Mouse (Mus musculus) forebrain, embryonic 16.5 days (tissue): ENCODE measurements around the gene Tapbpl. TPM values are rescaled to one million over a fixed set of nuclear protein-coding genes. Genes with fewer than 3 reads are reported as not detected.

Source experiments
- ATAC-seq: fragments of 200-750 bp; cut with Nextera tagmentation; 2 replicates; pipeline ENCODE4 v1.8.0; 2017; ENCODE audit warnings: mild to moderate bottlenecking, moderate library complexity
- H3K27ac ChIP-seq: fragments of 300-500 bp; sonication (generic); 2 replicates; pipeline ENCODE4 v1.5.1; 2014; ENCODE audit warnings: low read length, control low read depth
- H3K27me3 ChIP-seq: fragments of 300-500 bp; sonication (generic); replicated peaks from 2 replicates; pipeline ENCODE4 v1.6.1; 2014; ENCODE audit warnings: low read length; ENCODE audit not compliant: control insufficient read depth, insufficient read depth
- H3K36me3 ChIP-seq: fragments of 300-500 bp; sonication (generic); 2 replicates; pipeline ENCODE4 v1.6.1; 2014; ENCODE audit not compliant: control insufficient read depth, insufficient read depth
- H3K4me1 ChIP-seq: fragments of 300-500 bp; sonication (generic); replicated peaks from 2 replicates; pipeline ENCODE4 v1.6.1; 2014; ENCODE audit warnings: low read length; ENCODE audit not compliant: control insufficient read depth, insufficient read depth
- H3K4me2 ChIP-seq: fragments of 300-500 bp; sonication (generic); 2 replicates; pipeline ENCODE4 v1.6.1; 2014; ENCODE audit warnings: mild to moderate bottlenecking, low read length, control low read depth
- H3K4me3 ChIP-seq: fragments of 300-500 bp; sonication (generic); replicated peaks from 2 replicates; pipeline ENCODE4 v1.5.1; 2014; ENCODE audit warnings: mild to moderate bottlenecking, low read length, control low read depth
- H3K9ac ChIP-seq: fragments of 300-500 bp; sonication (generic); replicated peaks from 2 replicates; pipeline ENCODE4 v1.6.1; 2014; ENCODE audit warnings: low read depth, low read length, control low read depth
- H3K9me3 ChIP-seq: fragments of 300-500 bp; sonication (generic); 2 replicates; pipeline ENCODE4 v1.6.1; 2016; ENCODE audit warnings: low read length; ENCODE audit not compliant: control insufficient read depth
- WGBS: fragments of 180-500 bp; shearing (Covaris S2); extraction: QIAGEN DNeasy Blood & Tissue Kit; methylation state at CpG from one replicate; pipeline ENCODE4 v1.1.7; 2014; 5-methylcytosine and 5-hydroxymethylcytosine counted together
- microRNA-seq: library from miRNA; unstranded; fragments of <30 nt; microRNA quantifications from one replicate; pipeline ENCODE4, GENCODE M21; 2017
- polyA plus RNA-seq: library from polyadenylated mRNA; unstranded; fragments of >200 nt; fragmentation: Nextera tagmentation; extraction: Ambion mirVana; gene quantifications from 2 replicates; pipeline ENCODE4 v1.2.1, GENCODE M21; 2015

Gene Tapbpl
- polyA plus RNA-seq, 1 experiment from 2014 or later, result 4.5 TPM

DNA sequence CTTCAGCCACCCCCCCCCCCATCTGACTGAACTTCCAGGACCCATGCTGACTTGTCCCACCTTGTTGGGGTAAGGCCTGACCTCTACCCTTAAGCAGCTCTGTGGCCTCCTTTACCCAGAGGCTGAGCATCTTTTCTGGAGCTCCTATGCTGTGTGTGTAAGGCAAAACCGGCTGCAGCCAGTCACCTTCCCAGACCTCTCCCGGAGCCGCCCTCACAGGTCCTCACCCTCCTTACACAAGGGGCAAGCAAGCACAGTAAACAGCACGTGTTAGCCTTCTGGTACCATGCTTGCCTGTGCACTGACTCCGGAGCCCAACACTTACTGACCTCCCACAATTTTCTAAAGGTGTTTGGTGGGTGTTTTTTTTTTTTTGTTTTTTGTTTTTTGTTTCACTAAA is 56.2 kb downstream of the Tapbpl start:
- Histone ChIP-seq H3K4me1 (no peaks in the 10 kb centered on the region), H3K27me3 (no peaks in the 10 kb centered on the region), H3K9ac (no peak overlapping the region), H3K9me3 (no peaks in the 10 kb centered on the region), H3K36me3 (peaks cover 78% of the 10 kb centered on the region), H3K4me3 (no peak overlapping the region), H3K4me2 (no peak overlapping the region), H3K27ac (no peak overlapping the region)
- ATAC-seq, result no peak
- WGBS, result 89% methylated on average over 5 of the region's 5 CpGs

Small RNA genes within 50 kb of the gene (microRNA-seq; reads per million reads assigned to microRNA genes)
- 1.0 reads per million for gene Mir3098
- gene Mir8113, result not detected

Other genes starting within 250 kb of the Tapbpl start
- 36.6 and 44.7 TPM in 2 replicates for gene Pianp, start 235.2 kb downstream of the Tapbpl start, polyA plus RNA-seq
- 15.2 and 19.0 TPM in 2 replicates for gene Zfp384, start 222.7 kb downstream of the Tapbpl start, polyA plus RNA-seq
- 200 and 204 TPM in 2 replicates for gene Ing4, start 192.1 kb downstream of the Tapbpl start, polyA plus RNA-seq
- 21.4 and 31.6 TPM in 2 replicates for gene Acrbp, start 182.2 kb downstream of the Tapbpl start, polyA plus RNA-seq
- 0.44 and 0.60 TPM in 2 replicates for gene Lpar5, start 163.9 kb downstream of the Tapbpl start, polyA plus RNA-seq
- gene Chd4, start 135.9 kb downstream of the Tapbpl start, polyA plus RNA-seq, result 78.1 and 79.8 TPM in 2 replicates
- gene Nop2, start 100.0 kb downstream of the Tapbpl start, polyA plus RNA-seq, result 54.4 and 55.3 TPM in 2 replicates
- 17.3 and 19.3 TPM in 2 replicates for gene Iffo1, start 86.6 kb downstream of the Tapbpl start, polyA plus RNA-seq
- gene Gapdh, start 65.4 kb downstream of the Tapbpl start, polyA plus RNA-seq, result 1,297 and 1,346 TPM in 2 replicates
- gene Ncapd2, start 40.2 kb downstream of the Tapbpl start, polyA plus RNA-seq, result 91.4 and 91.6 TPM in 2 replicates
- 137 and 140 TPM in 2 replicates for gene Mrpl51, start 40.1 kb downstream of the Tapbpl start, polyA plus RNA-seq
- gene Vamp1, start 16.3 kb downstream of the Tapbpl start, polyA plus RNA-seq, result 5.5 and 7.3 TPM in 2 replicates
- gene Cd27, start 5.2 kb upstream of the Tapbpl start, polyA plus RNA-seq, result 1.8 TPM in 1 of 2 replicates, not detected in the other
- not detected in 2 replicates for gene Tuba3a, start 54.2 kb upstream of the Tapbpl start, polyA plus RNA-seq
- 10.4 and 11.6 TPM in 2 replicates for gene Ltbr, start 82.0 kb upstream of the Tapbpl start, polyA plus RNA-seq
- 0.34 and 0.39 TPM in 2 replicates for gene Scnn1a, start 88.8 kb upstream of the Tapbpl start, polyA plus RNA-seq
- gene Tnfrsf1a, start 117.5 kb upstream of the Tapbpl start, polyA plus RNA-seq, result 13.2 and 18.2 TPM in 2 replicates
- 0.07 TPM in 1 of 2 replicates, not detected in the other for gene Plekhg6, start 148.9 kb upstream of the Tapbpl start, polyA plus RNA-seq